Comparison of ENCODE assay signal across 9 mouse cellular contexts in the genomic region with DNA sequence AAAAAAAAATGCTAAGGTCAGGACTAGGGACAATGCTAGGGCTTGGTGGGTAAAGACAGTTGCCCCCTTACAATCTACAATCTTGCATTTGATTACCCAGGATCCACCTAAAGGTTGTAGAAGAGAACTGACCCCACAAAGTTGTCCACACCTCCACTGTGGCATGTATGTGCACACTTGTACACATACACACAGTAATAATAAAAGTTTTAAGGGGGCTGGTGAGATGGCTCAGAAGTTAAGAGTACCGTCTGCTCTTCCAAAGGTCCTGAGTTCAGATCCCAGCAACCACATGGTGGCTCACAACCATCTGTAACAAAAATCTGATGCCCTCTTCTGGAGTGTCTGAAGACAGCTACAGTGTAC. TPM values are rescaled to one million over a fixed set of nuclear protein-coding genes. Genes with fewer than 3 reads are reported as not detected.
DNase-seq lines count a peak whose midpoint lies in the region; ATAC-seq and TF ChIP-seq lines count a peak whose summit lies in the region.
"Had no signal": no experiment of that assay in that cellular context is flagged by ENCODE, and none has a peak within 500 bp of the region (broad histone marks: within the 10 kb centered on the region; RNA-seq: fewer than 3 reads in every experiment).

No protein-coding gene starts in this region.

- TF ChIP-seq CTCF in stomach, postnatal 0 days (IDR thresholded peaks at IDR 0.05; ENCODE audit: low read depth), result no peak

- peak overlapping the region; percentile 76 for H3K4me2 ChIP-seq in heart, embryonic 11.5 days
- H3K4me2 ChIP-seq in stomach, embryonic 14.5 days (replicated peaks; ENCODE audit: low read depth, low read length), result peak overlapping the region; percentile 71; the same call in 1 of the 2 replicates
- H3K4me2 ChIP-seq in stomach, postnatal 0 days (replicated peaks; ENCODE audit: low read depth), result no peak overlapping the region
- peak overlapping the region; percentile 69 for H3K4me2 ChIP-seq in limb, embryonic 12.5 days

- no peak for ATAC-seq in heart, embryonic 11.5 days (replicated peaks; ENCODE audit: insufficient number of reproducible peaks, low FRiP score, low TSS enrichment)
- ATAC-seq in stomach, embryonic 14.5 days (ENCODE audit: insufficient number of reproducible peaks, insufficient read depth, low FRiP score, low read depth), result no peak
- ATAC-seq in stomach, postnatal 0 days (ENCODE audit: low FRiP score, low TSS enrichment), result no peak
- no peak for ATAC-seq in limb, embryonic 12.5 days (ENCODE audit: insufficient number of reproducible peaks, insufficient read depth, low FRiP score, low TSS enrichment, low read depth)
- no peak for ATAC-seq in inflammation-experienced regulatory T-cells, adult 6 months

- H3K9ac ChIP-seq in heart, embryonic 11.5 days (ENCODE audit: low read depth, low read length), result no peak overlapping the region
- H3K9ac ChIP-seq in stomach, embryonic 14.5 days (replicated peaks; ENCODE audit: low read depth, low read length), result no peak overlapping the region
- no peak overlapping the region for H3K9ac ChIP-seq in stomach, postnatal 0 days (ENCODE audit: low read length)
- H3K9ac ChIP-seq in limb, embryonic 12.5 days (replicated peaks), result no peak overlapping the region

- no peak for TF ChIP-seq EP300 in stomach, postnatal 0 days (optimal IDR thresholded peaks at IDR 0.05)

- no peak for DNase-seq in heart, adult 18-20 months
- no peak for DNase-seq in stomach, postnatal 0 days (ENCODE audit: low spot score)
- peak; percentile 7 for DNase-seq in splenic B cell, adult 2 months (ENCODE audit: low read depth, low spot score)
- DNase-seq in layer of hippocampus, adult 9-11 months, result no peak
- DNase-seq: left cerebral cortex, postnatal 4 days had no signal

- no peaks in the 10 kb centered on the region for H3K27me3 ChIP-seq in heart, embryonic 11.5 days (ENCODE audit: control insufficient read depth, insufficient read depth, low read length)
- no peaks in the 10 kb centered on the region for H3K27me3 ChIP-seq in stomach, embryonic 14.5 days (ENCODE audit: control insufficient read depth, insufficient read depth, low read length)
- H3K27me3 ChIP-seq in stomach, postnatal 0 days (ENCODE audit: control insufficient read depth, insufficient read depth, low read length), result no peaks in the 10 kb centered on the region
- no peaks in the 10 kb centered on the region for H3K27me3 ChIP-seq in limb, embryonic 12.5 days
- H3K27me3 ChIP-seq in splenic B cell, adult 2 months (ENCODE audit: control insufficient read depth, insufficient read depth, low read length, poor library complexity, severe bottlenecking), result no peaks in the 10 kb centered on the region

- H3K27ac ChIP-seq in heart, embryonic 11.5 days (ENCODE audit: low read depth, low read length), result peak overlapping the region; percentile 94
- no peak overlapping the region for H3K27ac ChIP-seq in stomach, embryonic 14.5 days (ENCODE audit: low read length)
- no peak overlapping the region for H3K27ac ChIP-seq in stomach, postnatal 0 days (replicated peaks)
- no peak overlapping the region for H3K27ac ChIP-seq in limb, embryonic 12.5 days

- no peaks in the 10 kb centered on the region for H3K9me3 ChIP-seq in heart, embryonic 11.5 days (replicated peaks; ENCODE audit: control insufficient read depth, low read length)
- H3K9me3 ChIP-seq in stomach, embryonic 14.5 days (ENCODE audit: control insufficient read depth, low read depth, low read length), result no peaks in the 10 kb centered on the region
- H3K9me3 ChIP-seq in stomach, postnatal 0 days (ENCODE audit: control insufficient read depth, low read length), result no peaks in the 10 kb centered on the region
- no peaks in the 10 kb centered on the region for H3K9me3 ChIP-seq in limb, embryonic 12.5 days

- peaks cover 14% of the 10 kb centered on the region for H3K4me1 ChIP-seq in heart, embryonic 11.5 days (ENCODE audit: control insufficient read depth, insufficient read depth, low read length)
- 0 out of 2 replicates have a peak, but pooled peaks cover 5% of the 10 kb centered on the region for H3K4me1 ChIP-seq in stomach, embryonic 14.5 days (ENCODE audit: control insufficient read depth, insufficient read depth, low read length)
- no peaks in the 10 kb centered on the region for H3K4me1 ChIP-seq in stomach, postnatal 0 days (replicated peaks; ENCODE audit: control insufficient read depth, insufficient read depth)
- peaks cover 13% of the 10 kb centered on the region; the same call in 1 of the 2 replicates for H3K4me1 ChIP-seq in limb, embryonic 12.5 days (replicated peaks)

- WGBS in heart, embryonic 11.5 days (ENCODE audit: insufficient replicate concordance), result 88% methylated on average over 1 of the region's 1 CpGs
- 89% methylated on average over 1 of the region's 1 CpGs for WGBS in stomach, embryonic 14.5 days
- 97% methylated on average over 1 of the region's 1 CpGs for WGBS in stomach, postnatal 0 days
- 88% methylated on average over 1 of the region's 1 CpGs for WGBS in limb, embryonic 12.5 days

- peak overlapping the region; percentile 99 for H3K4me3 ChIP-seq in heart, embryonic 11.5 days (ENCODE audit: low read depth, low read length)
- no peak overlapping the region for H3K4me3 ChIP-seq in stomach, embryonic 14.5 days (ENCODE audit: low read depth, low read length)
- no peak overlapping the region for H3K4me3 ChIP-seq in stomach, postnatal 0 days (ENCODE audit: low read depth, low read length)
- H3K4me3 ChIP-seq in limb, embryonic 12.5 days (replicated peaks), result no peak overlapping the region

- H3K36me3 ChIP-seq in heart, embryonic 11.5 days (ENCODE audit: control insufficient read depth, insufficient read depth, low read length), result peaks cover 5% of the 10 kb centered on the region
- H3K36me3 ChIP-seq in stomach, embryonic 14.5 days (ENCODE audit: control insufficient read depth, insufficient read depth, low read length), result peaks cover 9% of the 10 kb centered on the region
- H3K36me3 ChIP-seq in stomach, postnatal 0 days (ENCODE audit: control insufficient read depth, insufficient read depth, low read length), result no peaks in the 10 kb centered on the region
- peaks cover 11% of the 10 kb centered on the region; the same call in 1 of the 2 replicates for H3K36me3 ChIP-seq in limb, embryonic 12.5 days
- H3K36me3 ChIP-seq in splenic B cell, adult 2 months (ENCODE audit: control insufficient read depth, insufficient read depth, low read length, poor library complexity, severe bottlenecking), result peaks cover 1% of the 10 kb centered on the region

RNA-seq across cellular contexts. Expression of gene Stt3a, which starts 1.6 kb away (rescaled TPM):
- 147 and 152 TPM in 2 replicates for polyA plus RNA-seq in heart, embryonic 11.5 days (2014; fragmentation: Nextera tagmentation; extraction: Ambion mirVana)
- total RNA-seq in heart, adult 18-20 months (2021), result 10 to 100 TPM; 58.7 to 62.7 TPM
- polyA plus RNA-seq in stomach, embryonic 14.5 days (2014; fragmentation: Nextera tagmentation; extraction: Ambion mirVana), result 240 and 279 TPM in 2 replicates
- polyA plus RNA-seq in stomach, postnatal 0 days (2015; fragmentation: Nextera tagmentation; extraction: Ambion mirVana), result 177 and 193 TPM in 2 replicates
- 243 and 250 TPM in 2 replicates for polyA plus RNA-seq in limb, embryonic 12.5 days (2016; fragmentation: Nextera tagmentation; extraction: Ambion mirVana)
- 100 to 1,000 TPM; 237 to 338 (median 247) TPM for polyA plus RNA-seq in inflammation-experienced regulatory T-cells, adult 6 months (2017; shearing (Covaris generic))

RNA-seq across cellular contexts. Expression of gene Ei24, which starts 28.2 kb away (rescaled TPM):
- polyA plus RNA-seq in heart, embryonic 11.5 days (2014; fragmentation: Nextera tagmentation; extraction: Ambion mirVana), result 38.2 and 38.7 TPM in 2 replicates
- total RNA-seq in heart, adult 18-20 months (2021), result 10 to 100 TPM; 63.4 to 66.8 TPM
- polyA plus RNA-seq in stomach, embryonic 14.5 days (2014; fragmentation: Nextera tagmentation; extraction: Ambion mirVana), result 45.8 and 49.6 TPM in 2 replicates
- polyA plus RNA-seq in stomach, postnatal 0 days (2015; fragmentation: Nextera tagmentation; extraction: Ambion mirVana), result 77.3 and 82.5 TPM in 2 replicates
- polyA plus RNA-seq in limb, embryonic 12.5 days (2016; fragmentation: Nextera tagmentation; extraction: Ambion mirVana), result 103 and 106 TPM in 2 replicates
- polyA plus RNA-seq in inflammation-experienced regulatory T-cells, adult 6 months (2017; shearing (Covaris generic)), result 10 to 100 TPM; 13.2 to 20.3 (median 16.4) TPM

RNA-seq across cellular contexts. Expression of gene Chek1, which starts 42.2 kb away (rescaled TPM):
- 26.2 and 30.6 TPM in 2 replicates for polyA plus RNA-seq in heart, embryonic 11.5 days (2014; fragmentation: Nextera tagmentation; extraction: Ambion mirVana)
- total RNA-seq in heart, adult 18-20 months (2021), result 1 to 10 TPM; 1.5 to 2.0 TPM
- polyA plus RNA-seq in stomach, embryonic 14.5 days (2014; fragmentation: Nextera tagmentation; extraction: Ambion mirVana), result 42.0 and 42.6 TPM in 2 replicates
- 8.1 and 9.3 TPM in 2 replicates for polyA plus RNA-seq in stomach, postnatal 0 days (2015; fragmentation: Nextera tagmentation; extraction: Ambion mirVana)
- 50.5 and 55.8 TPM in 2 replicates for polyA plus RNA-seq in limb, embryonic 12.5 days (2016; fragmentation: Nextera tagmentation; extraction: Ambion mirVana)
- polyA plus RNA-seq in inflammation-experienced regulatory T-cells, adult 6 months (2017; shearing (Covaris generic)), result 10 to 100 TPM in 1 of 3 experiments, 1 to 10 TPM in 2; 3.7 to 24.6 (median 6.3) TPM

RNA-seq across cellular contexts. Expression of gene Fez1, which starts 52.6 kb away (rescaled TPM):
- polyA plus RNA-seq in heart, embryonic 11.5 days (2014; fragmentation: Nextera tagmentation; extraction: Ambion mirVana), result 3.6 and 3.9 TPM in 2 replicates
- 1 to 10 TPM; 1.4 to 1.8 TPM for total RNA-seq in heart, adult 18-20 months (2021)
- polyA plus RNA-seq in stomach, embryonic 14.5 days (2014; fragmentation: Nextera tagmentation; extraction: Ambion mirVana), result 24.0 and 25.5 TPM in 2 replicates
- polyA plus RNA-seq in stomach, postnatal 0 days (2015; fragmentation: Nextera tagmentation; extraction: Ambion mirVana), result 6.8 and 9.0 TPM in 2 replicates
- 20.9 and 23.7 TPM in 2 replicates for polyA plus RNA-seq in limb, embryonic 12.5 days (2016; fragmentation: Nextera tagmentation; extraction: Ambion mirVana)
- not detected for polyA plus RNA-seq in inflammation-experienced regulatory T-cells, adult 6 months (2017; shearing (Covaris generic))
